Mouse (Mus musculus): Measurements from ENCODE around the gene Lrrtm4. TPM values are rescaled to one million over a fixed set of nuclear protein-coding genes. Genes with fewer than 3 reads are reported as not detected.

Lrrtm4 gene
- total and polyA plus RNA-seq, 3 experiments = not detected

DNA sequence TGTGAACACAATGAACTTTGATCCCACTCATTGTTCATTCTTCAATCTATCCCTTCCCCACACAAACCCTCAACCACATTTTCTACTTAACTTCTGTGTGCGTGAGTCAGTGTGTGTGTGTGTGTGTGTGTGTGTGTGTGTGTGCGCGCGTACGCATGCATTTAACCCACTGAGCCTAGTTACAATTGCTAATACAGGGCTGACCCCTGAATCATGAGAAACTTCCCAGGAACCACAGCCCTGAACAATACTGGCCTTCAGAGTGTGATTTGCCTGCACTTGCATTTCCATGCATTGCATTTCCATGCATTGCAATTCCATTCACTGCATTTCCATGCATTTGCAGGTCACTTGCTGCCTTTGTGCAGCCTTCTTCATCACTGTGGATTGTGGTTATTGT lies 701.8 kb downstream of the Lrrtm4 start:
- no peak overlapping the region for H3K4me3 ChIP-seq
- no peak overlapping the region for H3K9ac ChIP-seq (ENCODE audit: low read depth, low read length)
- TF ChIP-seq CTCF (IDR thresholded peaks at IDR 0.05) (no peak), EP300 (IDR thresholded peaks at IDR 0.05; ENCODE audit: insufficient read depth, low read depth, low read length) (no peak), POLR2A (IDR thresholded peaks at IDR 0.05; ENCODE audit: insufficient read depth, low read depth, low read length) (no peak)
- no peak overlapping the region for H3K27ac ChIP-seq
- H3K27me3 ChIP-seq (ENCODE audit: control insufficient read depth, insufficient read depth, low read length) = no peaks in the 10 kb centered on the region
- intact Hi-C loops (cut with DNase I) = no loop called here
- H3K36me3 ChIP-seq (ENCODE audit: control insufficient read depth, insufficient read depth, low read length) = no peaks in the 10 kb centered on the region
- WGBS = 94% methylated on average over 5 of the region's 5 CpGs
- no peak for DNase-seq
- no peaks in the 10 kb centered on the region for H3K79me2 ChIP-seq (replicated peaks; ENCODE audit: control insufficient read depth, insufficient read depth, low read length)
- H3K4me1 ChIP-seq (ENCODE audit: control insufficient read depth, insufficient read depth, low read length) = no peaks in the 10 kb centered on the region

DNA sequence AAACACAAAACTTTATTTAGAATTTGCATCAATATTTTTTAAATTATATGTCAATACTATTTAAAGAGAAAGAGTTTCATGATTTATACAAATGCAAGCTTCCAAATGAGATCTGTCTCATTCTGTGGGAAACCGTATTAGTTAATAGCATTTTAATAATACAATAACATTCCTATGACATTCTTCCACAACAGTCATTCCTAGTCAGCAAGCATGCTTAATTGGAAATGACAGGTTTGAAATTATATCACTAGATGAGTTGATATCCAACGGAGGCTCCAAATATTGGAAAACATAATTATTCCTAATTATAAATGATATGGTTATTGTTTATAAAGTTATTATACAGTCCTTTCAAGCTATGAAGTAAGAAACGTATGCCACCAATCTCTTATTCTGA lies 714.7 kb downstream of the Lrrtm4 start:
- H3K9ac ChIP-seq (ENCODE audit: low read depth, low read length) = no peak overlapping the region
- H3K27ac ChIP-seq = no peak overlapping the region
- DNase-seq = no peak
- no peak for TF ChIP-seq EP300 (IDR thresholded peaks at IDR 0.05; ENCODE audit: insufficient read depth, low read depth, low read length)
- TF ChIP-seq POLR2A (IDR thresholded peaks at IDR 0.05; ENCODE audit: insufficient read depth, low read depth, low read length) = no peak
- no peak for TF ChIP-seq CTCF (IDR thresholded peaks at IDR 0.05)
- H3K4me3 ChIP-seq = no peak overlapping the region
- intact Hi-C loops (cut with DNase I) = no loop called here
- H3K79me2 ChIP-seq (replicated peaks; ENCODE audit: control insufficient read depth, insufficient read depth, low read length) = no peaks in the 10 kb centered on the region
- H3K27me3 ChIP-seq (ENCODE audit: control insufficient read depth, insufficient read depth, low read length) = no peaks in the 10 kb centered on the region
- no peaks in the 10 kb centered on the region for H3K4me1 ChIP-seq (ENCODE audit: control insufficient read depth, insufficient read depth, low read length)
- no peaks in the 10 kb centered on the region for H3K36me3 ChIP-seq (ENCODE audit: control insufficient read depth, insufficient read depth, low read length)
- WGBS = 74% methylated on average over 3 of the region's 3 CpGs

DNA sequence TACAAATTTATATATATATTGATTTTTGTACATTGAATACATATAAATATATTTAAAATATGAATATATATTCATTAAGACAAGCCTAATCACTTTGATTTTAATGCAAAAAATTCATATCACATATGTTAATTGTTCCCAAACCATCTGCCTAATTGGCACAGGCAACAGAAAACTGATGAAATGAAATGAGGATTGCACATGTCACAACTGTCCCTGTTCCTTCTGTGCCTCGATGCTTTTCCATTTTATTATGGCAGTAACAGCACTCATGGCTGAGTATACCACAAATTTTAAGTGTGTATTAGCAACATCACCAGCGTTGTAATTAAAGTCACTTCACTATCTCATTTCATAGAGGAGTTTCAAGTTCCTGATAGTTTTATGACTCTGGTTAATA lies 732.1 kb downstream of the Lrrtm4 start:
- H3K9ac ChIP-seq (ENCODE audit: low read depth, low read length) = no peak overlapping the region

DNA sequence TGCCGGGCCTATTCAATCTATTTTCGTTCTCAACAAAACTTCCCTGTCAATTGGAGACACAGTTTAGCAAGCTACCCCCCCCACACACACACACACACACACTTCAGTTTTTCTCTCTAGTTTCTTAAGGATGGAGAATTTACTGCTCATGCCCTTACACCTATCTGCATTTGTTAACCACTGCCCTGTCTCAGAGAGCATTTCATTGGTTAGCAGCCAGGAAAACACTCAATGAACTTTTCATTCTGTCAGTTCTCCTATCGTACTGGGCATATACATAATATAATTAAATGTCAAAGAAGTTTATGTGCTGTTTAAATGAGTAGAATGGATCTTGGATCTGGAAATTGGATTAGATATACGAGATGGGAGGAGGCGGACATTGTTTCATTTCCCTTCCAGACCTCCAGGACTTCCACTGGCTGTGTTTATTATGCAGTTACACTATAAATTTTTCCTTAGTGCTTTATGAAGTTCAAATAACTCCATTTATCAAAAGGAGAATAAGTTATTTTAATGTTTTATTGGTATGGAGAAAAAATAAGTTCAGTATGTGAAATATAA lies 742.0 kb downstream of the Lrrtm4 start:
- intact Hi-C loops (cut with DNase I) = no loop called here
- H3K27ac ChIP-seq = no peak overlapping the region
- H3K4me3 ChIP-seq = no peak overlapping the region
- H3K36me3 ChIP-seq (ENCODE audit: control insufficient read depth, insufficient read depth, low read length) = no peaks in the 10 kb centered on the region
- H3K9ac ChIP-seq (ENCODE audit: low read depth, low read length) = no peak overlapping the region
- H3K79me2 ChIP-seq (replicated peaks; ENCODE audit: control insufficient read depth, insufficient read depth, low read length) = no peaks in the 10 kb centered on the region
- no peaks in the 10 kb centered on the region for H3K4me1 ChIP-seq (ENCODE audit: control insufficient read depth, insufficient read depth, low read length)
- DNase-seq = no peak
- H3K27me3 ChIP-seq (ENCODE audit: control insufficient read depth, insufficient read depth, low read length) = no peaks in the 10 kb centered on the region; the same call in 1 of the 2 replicates
- TF ChIP-seq EP300 (IDR thresholded peaks at IDR 0.05; ENCODE audit: insufficient read depth, low read depth, low read length) (no peak), CTCF (IDR thresholded peaks at IDR 0.05) (no peak), POLR2A (IDR thresholded peaks at IDR 0.05; ENCODE audit: insufficient read depth, low read depth, low read length) (no peak)
- 68% methylated on average over 5 of the region's 5 CpGs for WGBS

More for the DNA sequence above, 732.1 kb downstream of the Lrrtm4 start:
- Histone ChIP-seq H3K4me1 (ENCODE audit: control insufficient read depth, insufficient read depth, low read length) (no peaks in the 10 kb centered on the region), H3K79me2 (replicated peaks; ENCODE audit: control insufficient read depth, insufficient read depth, low read length) (no peaks in the 10 kb centered on the region), H3K36me3 (ENCODE audit: control insufficient read depth, insufficient read depth, low read length) (no peaks in the 10 kb centered on the region), H3K27me3 (ENCODE audit: control insufficient read depth, insufficient read depth, low read length) (no peaks in the 10 kb centered on the region), H3K27ac (no peak overlapping the region), H3K4me3 (no peak overlapping the region)
- intact Hi-C loops (cut with DNase I) = no loop called here
- WGBS = 68% methylated on average over 2 of the region's 2 CpGs
- TF ChIP-seq CTCF (IDR thresholded peaks at IDR 0.05) = no peak
- no peak for TF ChIP-seq POLR2A (IDR thresholded peaks at IDR 0.05; ENCODE audit: insufficient read depth, low read depth, low read length)
- TF ChIP-seq EP300 (IDR thresholded peaks at IDR 0.05; ENCODE audit: insufficient read depth, low read depth, low read length) = no peak
- no peak for DNase-seq

DNA sequence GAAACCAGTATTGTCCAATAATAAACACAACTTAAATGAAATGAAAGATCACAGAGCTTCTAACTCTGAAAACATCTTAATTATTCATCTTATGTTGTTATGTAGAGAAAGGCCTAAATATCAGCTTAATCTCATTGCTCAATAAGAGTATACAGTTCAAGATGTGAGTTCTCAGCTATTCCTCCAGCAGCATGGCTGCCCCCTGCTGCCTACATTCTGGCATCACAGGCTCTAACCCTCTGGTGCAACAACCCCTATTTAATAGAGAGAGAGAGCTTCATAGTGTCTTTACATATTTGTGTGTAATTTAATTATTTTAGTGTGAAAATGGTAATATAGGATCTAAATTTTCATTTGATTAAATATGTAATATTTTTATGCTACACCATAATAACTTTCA lies 767.6 kb downstream of the Lrrtm4 start:
- Histone ChIP-seq H3K79me2 (replicated peaks; ENCODE audit: control insufficient read depth, insufficient read depth, low read length) (no peaks in the 10 kb centered on the region), H3K36me3 (ENCODE audit: control insufficient read depth, insufficient read depth, low read length) (no peaks in the 10 kb centered on the region), H3K4me3 (no peak overlapping the region), H3K4me1 (ENCODE audit: control insufficient read depth, insufficient read depth, low read length) (no peaks in the 10 kb centered on the region), H3K9ac (ENCODE audit: low read depth, low read length) (no peak overlapping the region), H3K27ac (no peak overlapping the region), H3K27me3 (ENCODE audit: control insufficient read depth, insufficient read depth, low read length) (no peaks in the 10 kb centered on the region)
- intact Hi-C loops (cut with DNase I) = no loop called here
- no peak for DNase-seq
- no peak for TF ChIP-seq POLR2A (IDR thresholded peaks at IDR 0.05; ENCODE audit: insufficient read depth, low read depth, low read length)
- TF ChIP-seq EP300 (IDR thresholded peaks at IDR 0.05; ENCODE audit: insufficient read depth, low read depth, low read length) = no peak
- TF ChIP-seq CTCF (IDR thresholded peaks at IDR 0.05) = no peak

DNA sequence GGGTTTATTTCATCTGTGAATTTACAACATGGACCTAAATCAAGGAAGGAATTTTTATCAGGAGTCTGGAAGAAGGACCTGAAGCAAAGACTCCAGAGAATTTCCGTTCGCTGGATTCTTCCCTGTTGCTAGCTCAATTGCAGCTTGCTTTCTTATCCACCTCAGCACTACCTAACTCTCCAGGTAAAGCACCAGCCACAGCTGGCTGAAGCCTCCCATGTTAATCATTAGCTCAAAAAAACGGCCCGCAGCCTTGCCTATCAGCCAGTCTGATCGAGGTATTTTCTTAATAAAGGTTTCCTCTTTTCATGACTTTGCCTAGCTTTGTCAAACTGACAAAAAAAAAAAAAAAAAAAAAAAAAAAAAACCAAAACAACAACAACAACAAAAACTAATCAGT lies 805.1 kb downstream of the Lrrtm4 start:
- Histone ChIP-seq H3K27ac (no peak overlapping the region), H3K79me2 (replicated peaks; ENCODE audit: control insufficient read depth, insufficient read depth, low read length) (no peaks in the 10 kb centered on the region), H3K27me3 (ENCODE audit: control insufficient read depth, insufficient read depth, low read length) (no peaks in the 10 kb centered on the region), H3K4me1 (ENCODE audit: control insufficient read depth, insufficient read depth, low read length) (no peaks in the 10 kb centered on the region), H3K36me3 (ENCODE audit: control insufficient read depth, insufficient read depth, low read length) (no peaks in the 10 kb centered on the region), H3K9ac (ENCODE audit: low read depth, low read length) (no peak overlapping the region), H3K4me3 (no peak overlapping the region)
- TF ChIP-seq CTCF (IDR thresholded peaks at IDR 0.05) (no peak), POLR2A (IDR thresholded peaks at IDR 0.05; ENCODE audit: insufficient read depth, low read depth, low read length) (no peak), EP300 (IDR thresholded peaks at IDR 0.05; ENCODE audit: insufficient read depth, low read depth, low read length) (no peak)
- DNase-seq = no peak
- 79% methylated on average over 5 of the region's 5 CpGs for whole genome bisulfite sequencing
- intact Hi-C loops (cut with DNase I) = no loop called here
